Mouse (Mus musculus): ENCODE data around the gene Pank4. TPM values are rescaled to one million over a fixed set of nuclear protein-coding genes. Genes with fewer than 3 reads are reported as not detected.

The Pank4 gene
- polyA plus RNA-seq (2015; fragmentation: Nextera tagmentation; extraction: Ambion mirVana): 36.6 and 44.5 TPM in 2 replicates

DNA sequence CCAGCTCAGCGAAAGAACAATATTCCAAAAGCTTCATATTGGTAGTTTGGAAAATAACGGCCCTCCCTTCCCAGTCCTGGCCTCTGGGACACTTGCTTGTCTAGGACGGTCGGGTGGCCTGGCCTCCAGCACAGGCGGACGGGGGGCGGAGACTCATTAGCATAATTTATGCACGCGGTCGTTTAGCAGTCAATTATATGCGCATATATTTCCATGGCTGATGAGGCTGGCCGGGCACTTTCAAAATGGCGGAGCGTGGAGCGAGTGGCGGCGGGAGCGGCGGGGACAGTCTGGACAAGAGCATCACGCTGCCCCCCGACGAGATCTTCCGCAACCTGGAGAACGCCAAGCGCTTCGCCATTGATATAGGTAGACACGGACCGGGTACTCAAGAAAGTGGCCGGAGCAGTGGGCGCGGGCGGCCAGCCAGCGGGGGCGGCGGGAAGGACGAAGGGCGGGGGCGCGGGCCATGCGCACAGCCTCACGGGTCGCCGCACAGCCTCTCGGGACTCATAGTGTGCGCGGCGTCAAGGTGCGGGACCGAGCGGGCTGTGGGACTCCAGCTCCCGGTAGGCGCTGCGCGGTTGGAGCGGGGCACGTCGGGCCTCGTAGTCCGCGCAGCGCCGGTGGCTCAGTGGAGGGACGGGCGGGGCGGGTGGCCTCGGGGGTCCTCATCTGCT lies at the start of gene Pank4:
Pank4 (plus strand) TSS at position 223 of the 680 bp plus-strand sequence.
- Histone ChIP-seq H3K4me1 (replicated peaks) (peaks cover 63% of the 10 kb centered on the region), H3K4me3 (peak within 1 kb of the TSS; percentile 91), H3K36me3 (peaks cover 6% of the 10 kb centered on the region), H3K9ac (peak within 1 kb of the TSS; percentile 87), H3K9me3 (replicated peaks) (no peaks in the 10 kb centered on the region), H3K27me3 (peaks cover 44% of the 10 kb centered on the region), H3K27ac (peak within 1 kb of the TSS; percentile 92), H3K4me2 (peak within 1 kb of the TSS; percentile 78)
- under 1% methylated on average over 62 of the region's 66 CpGs for WGBS
- ATAC-seq (replicated peaks; ENCODE audit: insufficient number of reproducible peaks, insufficient read depth, low FRiP score, low read depth): peak; percentile 94

GRCm38 (mm10) chr4:154914252-154914651 lies 49.7 kb upstream of the Pank4 start:
- 93% methylated on average over 4 of the region's 4 CpGs for WGBS
- Histone ChIP-seq H3K9me3 (replicated peaks) (no peaks in the 10 kb centered on the region), H3K4me3 (no peak overlapping the region), H3K27ac (no peak overlapping the region), H3K4me1 (replicated peaks) (peaks cover 4% of the 10 kb centered on the region; the same call in 1 of the 2 replicates), H3K27me3 (no peaks in the 10 kb centered on the region), H3K9ac (no peak overlapping the region), H3K36me3 (no peaks in the 10 kb centered on the region), H3K4me2 (no peak overlapping the region)
- no peak for ATAC-seq (replicated peaks; ENCODE audit: insufficient number of reproducible peaks, insufficient read depth, low FRiP score, low read depth)

- Histone ChIP-seq H3K27me3 (no peaks in the 10 kb centered on the region), H3K9ac (no peak overlapping the region), H3K36me3 (no peaks in the 10 kb centered on the region), H3K27ac (no peak overlapping the region), H3K4me3 (no peak overlapping the region), H3K4me2 (no peak overlapping the region), H3K4me1 (replicated peaks) (peaks cover 4% of the 10 kb centered on the region; the same call in 1 of the 2 replicates), H3K9me3 (replicated peaks) (no peaks in the 10 kb centered on the region)
- WGBS: 70% methylated on average over 3 of the region's 3 CpGs
- ATAC-seq (replicated peaks; ENCODE audit: insufficient number of reproducible peaks, insufficient read depth, low FRiP score, low read depth): no peak
Observed at GRCm38 (mm10) chr4:154914707-154915106, 49.2 kb upstream of the Pank4 start.

- no peak for ATAC-seq (replicated peaks; ENCODE audit: insufficient number of reproducible peaks, insufficient read depth, low FRiP score, low read depth)
- Histone ChIP-seq H3K9ac (no peak overlapping the region), H3K9me3 (replicated peaks) (no peaks in the 10 kb centered on the region), H3K4me2 (no peak overlapping the region), H3K36me3 (no peaks in the 10 kb centered on the region), H3K27ac (no peak overlapping the region), H3K27me3 (no peaks in the 10 kb centered on the region), H3K4me1 (replicated peaks) (peaks cover 4% of the 10 kb centered on the region; the same call in 1 of the 2 replicates), H3K4me3 (no peak overlapping the region)
- WGBS: 62% methylated on average over 10 of the region's 10 CpGs
Observed at GRCm38 (mm10) chr4:154915286-154915685, 48.6 kb upstream of the Pank4 start.

GRCm38 (mm10) chr4:154916662-154917061 lies 47.3 kb upstream of the Pank4 start:
- ATAC-seq (replicated peaks; ENCODE audit: insufficient number of reproducible peaks, insufficient read depth, low FRiP score, low read depth): no peak
- WGBS: 77% methylated on average over 4 of the region's 4 CpGs
- Histone ChIP-seq H3K27ac (no peak overlapping the region), H3K9me3 (replicated peaks) (no peaks in the 10 kb centered on the region), H3K9ac (no peak overlapping the region), H3K4me2 (no peak overlapping the region), H3K4me1 (replicated peaks) (no peaks in the 10 kb centered on the region), H3K4me3 (no peak overlapping the region), H3K27me3 (no peaks in the 10 kb centered on the region), H3K36me3 (no peaks in the 10 kb centered on the region)

DNA sequence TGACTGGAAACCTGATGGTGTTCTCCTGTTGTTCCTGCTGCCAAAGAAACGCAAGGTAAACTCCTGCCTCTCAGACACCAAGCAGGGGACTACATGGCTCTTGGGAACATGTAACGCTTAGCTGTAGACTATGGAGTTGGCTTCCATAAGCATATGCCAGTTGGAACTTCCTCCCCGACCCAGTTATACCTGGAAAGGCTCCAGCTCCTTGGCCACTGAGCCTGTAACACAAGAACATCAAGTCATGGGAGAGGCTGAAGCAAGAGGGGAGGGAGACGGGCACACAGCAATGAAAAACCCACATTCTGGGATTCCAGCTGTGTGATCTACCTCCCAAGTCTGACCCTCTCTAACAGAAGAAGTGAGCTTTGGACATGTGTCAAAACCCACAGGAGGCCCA lies 41.6 kb upstream of the Pank4 start:
- 67% methylated on average over 4 of the region's 4 CpGs for WGBS
- ATAC-seq (replicated peaks; ENCODE audit: insufficient number of reproducible peaks, insufficient read depth, low FRiP score, low read depth): no peak

GRCm38 (mm10) chr4:154922931-154923330 lies 41.0 kb upstream of the Pank4 start:
- 76% methylated on average over 5 of the region's 5 CpGs for WGBS
- no peak for ATAC-seq (replicated peaks; ENCODE audit: insufficient number of reproducible peaks, insufficient read depth, low FRiP score, low read depth)

More for the DNA sequence above, 41.6 kb upstream of the Pank4 start:
- no peaks in the 10 kb centered on the region for H3K27me3 ChIP-seq
- H3K27ac ChIP-seq: no peak overlapping the region
- no peaks in the 10 kb centered on the region for H3K4me1 ChIP-seq (replicated peaks)
- no peaks in the 10 kb centered on the region for H3K36me3 ChIP-seq
- H3K9me3 ChIP-seq (replicated peaks): no peaks in the 10 kb centered on the region
- H3K4me3 ChIP-seq: no peak overlapping the region
- no peak overlapping the region for H3K4me2 ChIP-seq
- H3K9ac ChIP-seq: no peak overlapping the region

GRCm38 (mm10) chr4:154925413-154925812 lies 38.5 kb upstream of the Pank4 start:
- Histone ChIP-seq H3K4me1 (replicated peaks) (peaks cover 10% of the 10 kb centered on the region), H3K9me3 (replicated peaks) (no peaks in the 10 kb centered on the region), H3K4me2 (no peak overlapping the region), H3K9ac (no peak overlapping the region), H3K27me3 (no peaks in the 10 kb centered on the region), H3K4me3 (no peak overlapping the region), H3K27ac (no peak overlapping the region), H3K36me3 (no peaks in the 10 kb centered on the region)
- 52% methylated on average over 4 of the region's 4 CpGs for WGBS
- ATAC-seq (replicated peaks; ENCODE audit: insufficient number of reproducible peaks, insufficient read depth, low FRiP score, low read depth): no peak

More at GRCm38 (mm10) chr4:154922931-154923330, 41.0 kb upstream of the Pank4 start:
- no peak overlapping the region for H3K4me2 ChIP-seq
- no peak overlapping the region for H3K27ac ChIP-seq
- H3K27me3 ChIP-seq: no peaks in the 10 kb centered on the region
- peaks cover 6% of the 10 kb centered on the region for H3K4me1 ChIP-seq (replicated peaks)
- H3K4me3 ChIP-seq: no peak overlapping the region
- no peaks in the 10 kb centered on the region for H3K9me3 ChIP-seq (replicated peaks)
- H3K9ac ChIP-seq: no peak overlapping the region
- no peaks in the 10 kb centered on the region for H3K36me3 ChIP-seq

GRCm38 (mm10) chr4:154926969-154927898 lies 36.7 kb upstream of the Pank4 start:
- ATAC-seq (replicated peaks; ENCODE audit: insufficient number of reproducible peaks, insufficient read depth, low FRiP score, low read depth): 0 out of 2 replicates have a peak, but pooled peaks have one; percentile 14
- peak overlapping the region; percentile 31 for H3K4me3 ChIP-seq
- H3K4me2 ChIP-seq: peak overlapping the region; percentile 53
- 54% methylated on average over 9 of the region's 9 CpGs for WGBS
- H3K4me1 ChIP-seq (replicated peaks): peaks cover 10% of the 10 kb centered on the region
- H3K27ac ChIP-seq: peak overlapping the region; percentile 52
- no peaks in the 10 kb centered on the region for H3K9me3 ChIP-seq (replicated peaks)
- no peaks in the 10 kb centered on the region for H3K36me3 ChIP-seq
- no peaks in the 10 kb centered on the region for H3K27me3 ChIP-seq
- H3K9ac ChIP-seq: peak overlapping the region; percentile 12; the same call in 1 of the 2 replicates

GRCm38 (mm10) chr4:154927899-154928337 lies 36.0 kb upstream of the Pank4 start:
- H3K4me2 ChIP-seq: peak overlapping the region; percentile 53
- peaks cover 10% of the 10 kb centered on the region for H3K4me1 ChIP-seq (replicated peaks)
- peak overlapping the region; percentile 52 for H3K27ac ChIP-seq
- ATAC-seq (replicated peaks; ENCODE audit: insufficient number of reproducible peaks, insufficient read depth, low FRiP score, low read depth): no peak
- peak overlapping the region; percentile 12; the same call in 1 of the 2 replicates for H3K9ac ChIP-seq
- H3K4me3 ChIP-seq: peak overlapping the region; percentile 31
- no peaks in the 10 kb centered on the region for H3K9me3 ChIP-seq (replicated peaks)
- peaks cover 3% of the 10 kb centered on the region; the same call in 1 of the 2 replicates for H3K27me3 ChIP-seq
- WGBS: 35% methylated on average over 5 of the region's 5 CpGs
- H3K36me3 ChIP-seq: no peaks in the 10 kb centered on the region
